Mouse (Mus musculus): ENCODE measurements around the gene Pcx. TPM values are rescaled to one million over a fixed set of nuclear protein-coding genes. Genes with fewer than 3 reads are reported as not detected.

Gene Pcx
- polyA plus RNA-seq, 1 experiment from 2014 or later, result 27.5 TPM

DNA sequence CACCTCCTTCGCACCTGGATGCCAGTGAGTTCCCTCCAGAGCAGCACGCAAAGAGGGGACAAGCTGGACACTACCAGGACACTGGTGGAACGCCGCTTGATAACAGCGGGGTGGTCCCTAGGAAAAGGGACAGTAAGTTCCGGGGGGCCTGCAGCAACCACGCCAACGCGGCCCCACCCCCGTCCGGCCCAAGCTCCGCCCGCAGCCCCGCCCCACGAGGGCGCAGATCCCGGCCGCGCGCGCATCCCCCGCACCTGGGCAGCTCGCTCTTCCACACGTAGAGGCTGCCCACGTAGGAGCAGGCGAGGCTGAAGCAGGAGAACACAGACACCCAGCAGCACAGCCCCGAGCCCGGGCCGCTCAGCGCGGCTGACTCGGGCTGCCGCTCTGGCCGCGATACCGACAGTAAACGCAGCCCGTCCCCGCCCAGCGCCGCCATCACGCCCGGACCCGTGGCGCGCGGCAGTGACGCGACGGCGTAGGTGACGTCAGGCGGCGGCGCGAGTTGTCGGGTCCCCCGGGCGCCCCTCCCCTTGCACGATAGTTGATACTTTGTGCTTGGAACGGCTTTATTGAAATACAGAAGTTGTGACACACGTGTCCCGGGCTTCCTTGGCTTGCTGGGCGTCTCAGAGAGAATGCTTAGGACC lies 115.0 kb downstream of the Pcx start, which contains the start of gene Rce1:
Gene Rce1, minus strand, starts transcription at position 463 of the 650 bp plus-strand sequence.
- peaks cover 39% of the 10 kb centered on the region for H3K36me3 ChIP-seq (replicated peaks; ENCODE audit: control insufficient read depth, insufficient read depth)
- peak within 1 kb of the TSS; percentile 81 for H3K4me2 ChIP-seq (replicated peaks)
- under 1% methylated on average over 64 of the region's 64 CpGs for WGBS
- peak within 1 kb of the TSS; percentile 84 for H3K9ac ChIP-seq
- peaks cover 23% of the 10 kb centered on the region for H3K4me1 ChIP-seq (replicated peaks; ENCODE audit: control insufficient read depth, insufficient read depth, low read length)
- H3K27me3 ChIP-seq (ENCODE audit: control insufficient read depth, insufficient read depth, low read length), result no peaks in the 10 kb centered on the region
- H3K9me3 ChIP-seq (ENCODE audit: control insufficient read depth, low read length), result no peaks in the 10 kb centered on the region
- H3K27ac ChIP-seq, result peak within 1 kb of the TSS; percentile 89
- DNase-seq (ENCODE audit: low spot score), result peak; percentile 95
- ATAC-seq (ENCODE audit: low FRiP score), result peak; percentile 89
- H3K4me3 ChIP-seq (replicated peaks; ENCODE audit: low read length), result peak within 1 kb of the TSS; percentile 51

DNA sequence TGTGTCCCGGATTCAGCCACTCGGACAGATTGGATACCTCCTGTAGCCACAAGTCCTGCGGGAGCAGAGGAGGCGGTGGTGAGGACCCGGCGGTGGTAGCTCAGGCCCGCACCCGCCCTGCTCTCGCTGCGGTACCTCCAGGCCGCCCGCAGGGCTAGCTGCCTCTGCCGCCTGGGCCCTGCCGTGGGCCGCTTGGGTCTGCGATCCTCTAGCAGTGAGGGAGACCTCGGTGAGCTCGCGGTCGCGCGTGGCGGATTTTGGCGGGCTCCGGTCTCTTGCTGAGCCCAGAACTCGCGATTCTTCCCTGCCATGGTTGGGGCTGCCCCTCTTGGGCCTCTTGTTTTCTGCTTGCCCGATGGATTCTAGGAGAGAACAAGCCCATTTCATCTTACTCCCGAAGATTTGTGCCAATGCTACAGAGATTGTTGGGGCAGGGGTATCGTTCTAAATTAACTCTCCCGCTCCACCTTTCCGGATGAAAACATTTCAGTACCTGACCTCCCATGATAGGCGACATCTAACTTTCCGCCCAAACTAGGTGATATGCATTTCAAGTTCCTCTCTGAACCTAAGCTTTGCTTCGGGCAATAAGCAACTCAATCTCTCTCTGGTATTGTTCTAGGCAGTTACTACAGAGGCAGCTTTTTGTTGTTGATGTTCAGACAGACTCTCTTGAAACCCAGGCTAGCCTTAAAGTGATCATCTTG lies 115.7 kb downstream of the Pcx start:
- Histone ChIP-seq H3K4me2 (replicated peaks) (peak overlapping the region; percentile 68), H3K9ac (peak overlapping the region; percentile 84), H3K4me3 (replicated peaks; ENCODE audit: low read length) (peak overlapping the region; percentile 51), H3K9me3 (ENCODE audit: control insufficient read depth, low read length) (no peaks in the 10 kb centered on the region), H3K4me1 (replicated peaks; ENCODE audit: control insufficient read depth, insufficient read depth, low read length) (peaks cover 23% of the 10 kb centered on the region), H3K27me3 (ENCODE audit: control insufficient read depth, insufficient read depth, low read length) (no peaks in the 10 kb centered on the region), H3K27ac (peak overlapping the region; percentile 89), H3K36me3 (replicated peaks; ENCODE audit: control insufficient read depth, insufficient read depth) (peaks cover 33% of the 10 kb centered on the region)
- peak; percentile 43; the same call in 1 of the 2 replicates for ATAC-seq (ENCODE audit: low FRiP score)
- 3% methylated on average over 34 of the region's 35 CpGs for WGBS
- no peak for DNase-seq (ENCODE audit: low spot score)

DNA sequence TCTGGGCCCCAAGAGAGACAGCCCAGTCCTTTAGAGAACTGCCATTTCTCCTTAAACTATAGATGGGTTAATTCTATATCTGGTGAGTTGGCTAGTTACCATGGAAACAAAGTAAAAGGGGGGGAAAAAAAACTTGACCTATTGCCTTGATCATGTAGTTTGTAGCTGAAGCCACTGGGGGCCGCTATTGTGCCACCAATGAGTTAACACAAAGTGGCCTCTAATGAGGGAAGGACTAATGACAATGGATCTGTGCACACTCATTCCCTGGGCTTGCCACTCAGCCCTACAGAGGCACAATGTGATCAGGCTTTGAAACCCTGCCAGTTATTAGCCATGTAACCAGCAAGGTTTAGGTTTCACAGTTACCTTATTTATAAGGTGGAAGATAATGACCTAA lies 118.5 kb downstream of the Pcx start:
- Histone ChIP-seq H3K9ac (peak overlapping the region; percentile 14; the same call in 1 of the 2 replicates), H3K27me3 (ENCODE audit: control insufficient read depth, insufficient read depth, low read length) (no peaks in the 10 kb centered on the region), H3K4me3 (replicated peaks; ENCODE audit: low read length) (no peak overlapping the region), H3K27ac (peak overlapping the region; percentile 69), H3K9me3 (ENCODE audit: control insufficient read depth, low read length) (no peaks in the 10 kb centered on the region), H3K36me3 (replicated peaks; ENCODE audit: control insufficient read depth, insufficient read depth) (peaks cover 4% of the 10 kb centered on the region; the same call in 1 of the 2 replicates), H3K4me1 (replicated peaks; ENCODE audit: control insufficient read depth, insufficient read depth, low read length) (peaks cover 23% of the 10 kb centered on the region), H3K4me2 (replicated peaks) (no peak overlapping the region)
- DNase-seq (ENCODE audit: low spot score) (peak; percentile 88), ATAC-seq (ENCODE audit: low FRiP score) (peak; percentile 68)
- WGBS, result 0% methylated on average over 1 of the region's 1 CpGs

DNA sequence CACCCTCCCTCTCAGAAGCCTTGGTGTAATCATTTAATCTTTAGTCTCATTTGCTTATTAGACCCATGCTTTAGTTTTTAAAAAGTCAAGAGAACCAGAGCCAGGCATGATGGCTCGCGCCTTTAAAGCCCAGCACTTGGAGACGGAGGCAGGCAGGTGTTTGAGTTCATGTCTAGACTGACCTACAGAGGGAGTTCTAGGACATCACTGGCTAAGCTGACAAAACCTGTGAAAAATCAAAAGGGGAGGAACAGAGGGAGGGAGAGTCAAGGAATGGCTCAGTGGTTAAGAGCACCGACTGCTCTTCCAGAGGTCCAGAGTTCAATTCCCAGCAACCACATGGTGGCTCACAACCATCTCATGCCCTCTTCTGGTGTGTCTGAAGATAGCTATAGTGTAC lies 125.7 kb downstream of the Pcx start:
- ATAC-seq (ENCODE audit: low FRiP score) (no peak), DNase-seq (ENCODE audit: low spot score) (no peak)
- H3K27ac ChIP-seq, result no peak overlapping the region
- H3K4me3 ChIP-seq (replicated peaks; ENCODE audit: low read length), result no peak overlapping the region
- H3K4me1 ChIP-seq (replicated peaks; ENCODE audit: control insufficient read depth, insufficient read depth, low read length), result no peaks in the 10 kb centered on the region
- no peaks in the 10 kb centered on the region for H3K36me3 ChIP-seq (replicated peaks; ENCODE audit: control insufficient read depth, insufficient read depth)
- no peak overlapping the region for H3K9ac ChIP-seq
- WGBS, result 64% methylated on average over 4 of the region's 4 CpGs
- no peaks in the 10 kb centered on the region for H3K27me3 ChIP-seq (ENCODE audit: control insufficient read depth, insufficient read depth, low read length)
- H3K9me3 ChIP-seq (ENCODE audit: control insufficient read depth, low read length), result no peaks in the 10 kb centered on the region
- H3K4me2 ChIP-seq (replicated peaks), result no peak overlapping the region

DNA sequence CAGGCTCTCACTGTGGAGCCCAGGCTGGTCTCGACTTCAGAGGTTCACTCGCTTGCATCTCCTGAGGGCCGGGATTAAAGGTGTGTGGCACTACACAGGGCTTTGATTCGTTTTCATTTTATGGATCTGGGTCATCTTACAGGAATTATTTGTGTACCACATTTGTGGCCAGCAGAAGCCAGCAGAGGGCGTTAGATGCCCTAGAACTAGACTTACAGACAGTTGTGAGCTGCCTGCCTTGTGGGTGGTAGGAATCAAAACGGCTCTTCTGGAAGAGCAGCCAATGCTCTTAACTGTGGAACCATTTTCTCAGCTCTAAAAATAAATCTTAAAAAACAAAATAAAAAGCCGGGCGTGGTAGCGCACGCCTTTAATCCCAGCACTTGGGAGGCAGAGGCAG lies 134.0 kb downstream of the Pcx start:
- DNase-seq (ENCODE audit: low spot score), result peak; percentile 59
- no peak for ATAC-seq (ENCODE audit: low FRiP score)
- 44% methylated on average over 10 of the region's 10 CpGs for WGBS
- H3K4me3 ChIP-seq (replicated peaks; ENCODE audit: low read length), result no peak overlapping the region
- H3K36me3 ChIP-seq (replicated peaks; ENCODE audit: control insufficient read depth, insufficient read depth), result no peaks in the 10 kb centered on the region
- H3K4me1 ChIP-seq (replicated peaks; ENCODE audit: control insufficient read depth, insufficient read depth, low read length), result no peaks in the 10 kb centered on the region
- H3K27ac ChIP-seq, result no peak overlapping the region
- no peak overlapping the region for H3K9ac ChIP-seq
- no peaks in the 10 kb centered on the region for H3K9me3 ChIP-seq (ENCODE audit: control insufficient read depth, low read length)
- H3K4me2 ChIP-seq (replicated peaks), result no peak overlapping the region
- no peaks in the 10 kb centered on the region for H3K27me3 ChIP-seq (ENCODE audit: control insufficient read depth, insufficient read depth, low read length)

DNA sequence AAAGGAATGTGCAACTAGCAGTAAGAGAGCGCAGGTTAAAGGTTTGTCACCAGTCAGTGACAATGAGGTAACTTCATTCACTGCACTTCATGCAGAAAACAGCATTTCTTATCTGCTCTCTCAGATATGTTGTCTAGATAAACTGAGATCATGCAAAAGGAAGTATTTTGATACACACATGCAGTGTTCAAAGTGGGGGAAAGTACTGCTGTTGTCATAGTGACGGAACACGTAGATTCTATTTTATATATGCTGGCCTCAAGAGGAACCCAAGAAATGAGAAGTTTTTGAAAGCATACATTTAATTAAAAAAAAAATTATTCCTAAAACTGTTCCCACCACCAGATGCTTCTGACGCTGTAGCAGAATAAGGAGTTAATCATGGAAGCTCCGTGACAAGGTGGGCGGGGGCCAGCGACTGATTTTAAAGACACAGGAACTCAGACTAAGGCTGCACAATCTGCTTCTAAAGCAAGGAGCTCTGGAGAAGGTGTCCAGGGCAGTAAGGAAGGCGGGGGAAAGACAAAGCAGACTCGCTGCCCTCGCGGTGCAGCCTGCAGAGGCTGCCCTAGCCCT lies 136.7 kb downstream of the Pcx start:
- DNase-seq (ENCODE audit: low spot score) (no peak), ATAC-seq (ENCODE audit: low FRiP score) (no peak)
- H3K4me1 ChIP-seq (replicated peaks; ENCODE audit: control insufficient read depth, insufficient read depth, low read length), result no peaks in the 10 kb centered on the region
- no peak overlapping the region for H3K27ac ChIP-seq
- H3K9ac ChIP-seq, result no peak overlapping the region
- no peaks in the 10 kb centered on the region for H3K36me3 ChIP-seq (replicated peaks; ENCODE audit: control insufficient read depth, insufficient read depth)
- no peak overlapping the region for H3K4me3 ChIP-seq (replicated peaks; ENCODE audit: low read length)
- H3K27me3 ChIP-seq (ENCODE audit: control insufficient read depth, insufficient read depth, low read length), result no peaks in the 10 kb centered on the region
- H3K9me3 ChIP-seq (ENCODE audit: control insufficient read depth, low read length), result no peaks in the 10 kb centered on the region
- no peak overlapping the region for H3K4me2 ChIP-seq (replicated peaks)
- WGBS, result 71% methylated on average over 11 of the region's 11 CpGs

DNA sequence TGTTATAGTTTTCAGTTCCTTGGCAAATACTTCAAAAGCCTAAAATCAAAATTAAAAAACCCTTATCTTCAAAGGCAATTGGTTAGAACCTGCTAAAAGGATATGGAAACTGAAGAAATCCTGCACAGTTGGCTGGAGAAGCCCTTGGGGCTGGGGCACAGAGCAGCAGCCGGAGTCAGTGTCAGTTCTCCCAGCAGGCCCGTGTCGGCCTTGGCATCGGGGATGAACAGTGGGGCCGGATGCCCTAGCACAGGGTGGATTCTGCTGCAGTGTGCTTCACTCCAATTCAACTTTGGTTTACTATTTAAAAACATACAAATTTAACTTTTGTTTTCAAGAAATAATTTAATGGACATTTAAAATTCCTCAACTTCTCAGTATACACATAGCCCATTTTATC lies 147.9 kb downstream of the Pcx start:
- H3K4me3 ChIP-seq (replicated peaks; ENCODE audit: low read length), result no peak overlapping the region
- ATAC-seq (ENCODE audit: low FRiP score) (no peak), DNase-seq (ENCODE audit: low spot score) (no peak)
- H3K4me1 ChIP-seq (replicated peaks; ENCODE audit: control insufficient read depth, insufficient read depth, low read length), result no peaks in the 10 kb centered on the region
- H3K27ac ChIP-seq, result no peak overlapping the region
- H3K27me3 ChIP-seq (ENCODE audit: control insufficient read depth, insufficient read depth, low read length), result no peaks in the 10 kb centered on the region
- H3K36me3 ChIP-seq (replicated peaks; ENCODE audit: control insufficient read depth, insufficient read depth), result no peaks in the 10 kb centered on the region
- no peak overlapping the region for H3K9ac ChIP-seq
- H3K4me2 ChIP-seq (replicated peaks), result no peak overlapping the region
- WGBS, result 90% methylated on average over 5 of the region's 5 CpGs
- no peaks in the 10 kb centered on the region for H3K9me3 ChIP-seq (ENCODE audit: control insufficient read depth, low read length)

DNA sequence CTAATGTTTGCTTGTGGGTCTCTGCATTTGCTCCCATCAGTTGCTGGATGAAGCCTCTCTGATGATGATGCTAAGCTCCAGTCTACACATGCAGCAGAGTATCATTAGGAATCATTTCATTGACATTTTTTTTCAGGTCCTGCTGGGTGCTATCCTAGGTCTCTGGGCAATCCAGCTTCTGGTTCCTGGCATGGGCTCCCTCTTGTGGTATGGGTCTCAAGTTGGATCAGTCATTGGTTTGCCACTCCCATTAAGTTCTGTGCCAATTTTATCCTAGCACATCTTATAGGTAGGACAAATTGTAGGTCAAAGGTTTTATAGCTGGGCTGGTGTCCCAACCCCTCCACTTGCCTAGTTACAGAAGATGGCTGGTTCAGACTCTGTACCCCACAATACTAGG lies 156.5 kb downstream of the Pcx start:
- no peak overlapping the region for H3K4me2 ChIP-seq (replicated peaks)
- no peak overlapping the region for H3K27ac ChIP-seq
- DNase-seq (ENCODE audit: low spot score), result no peak
- no peaks in the 10 kb centered on the region for H3K27me3 ChIP-seq (ENCODE audit: control insufficient read depth, insufficient read depth, low read length)
- no peaks in the 10 kb centered on the region for H3K9me3 ChIP-seq (ENCODE audit: control insufficient read depth, low read length)
- ATAC-seq (ENCODE audit: low FRiP score), result no peak
- H3K4me3 ChIP-seq (replicated peaks; ENCODE audit: low read length), result no peak overlapping the region
- no peaks in the 10 kb centered on the region for H3K4me1 ChIP-seq (replicated peaks; ENCODE audit: control insufficient read depth, insufficient read depth, low read length)
- H3K36me3 ChIP-seq (replicated peaks; ENCODE audit: control insufficient read depth, insufficient read depth), result no peaks in the 10 kb centered on the region
- no peak overlapping the region for H3K9ac ChIP-seq

DNA sequence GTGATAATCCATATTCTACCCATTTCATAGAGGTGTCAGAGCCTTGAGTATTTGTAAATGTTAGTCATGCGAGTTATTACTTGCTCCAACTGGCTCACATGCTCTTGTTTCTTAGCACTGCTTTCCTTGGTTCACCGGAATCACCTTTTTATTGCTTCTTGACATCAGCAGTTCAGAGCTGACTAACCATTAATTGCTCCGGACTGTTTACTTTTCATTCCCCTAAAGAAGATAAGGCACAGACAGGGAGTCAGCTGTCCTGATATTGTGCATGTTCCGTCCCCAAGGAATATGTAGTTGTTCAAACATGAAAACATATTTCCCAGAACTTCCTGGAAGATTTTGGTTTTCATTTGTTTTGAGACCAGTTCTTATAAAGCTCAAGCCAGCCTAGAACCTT lies 160.5 kb downstream of the Pcx start:
- ATAC-seq (ENCODE audit: low FRiP score), result no peak
- H3K9ac ChIP-seq, result no peak overlapping the region
- H3K9me3 ChIP-seq (ENCODE audit: control insufficient read depth, low read length), result no peaks in the 10 kb centered on the region
- no peaks in the 10 kb centered on the region for H3K36me3 ChIP-seq (replicated peaks; ENCODE audit: control insufficient read depth, insufficient read depth)
- no peak for DNase-seq (ENCODE audit: low spot score)
- WGBS, result 92% methylated on average over 4 of the region's 4 CpGs
- no peak overlapping the region for H3K4me2 ChIP-seq (replicated peaks)
- no peaks in the 10 kb centered on the region for H3K4me1 ChIP-seq (replicated peaks; ENCODE audit: control insufficient read depth, insufficient read depth, low read length)
- no peak overlapping the region for H3K4me3 ChIP-seq (replicated peaks; ENCODE audit: low read length)
- no peak overlapping the region for H3K27ac ChIP-seq
- no peaks in the 10 kb centered on the region for H3K27me3 ChIP-seq (ENCODE audit: control insufficient read depth, insufficient read depth, low read length)

All from hindbrain, embryonic 14.5 days (tissue).